Mouse (Mus musculus) forebrain, embryonic 12.5 days (tissue): ENCODE results near the gene Tmem150c. TPM values are rescaled to one million over a fixed set of nuclear protein-coding genes. Genes with fewer than 3 reads are reported as not detected.

Experiments
- ATAC-seq: fragments of 200-750 bp; cut with Nextera tagmentation; 2 replicates; pipeline ENCODE4 v1.8.0; 2017; ENCODE audit warnings: moderate TSS enrichment; ENCODE audit not compliant: low FRiP score
- H3K27ac ChIP-seq: fragments of 300-500 bp; sonication (generic); 2 replicates; pipeline ENCODE4 v1.5.1; 2016; ENCODE audit warnings: mild to moderate bottlenecking
- H3K27me3 ChIP-seq: fragments of 300-500 bp; sonication (generic); 2 replicates; pipeline ENCODE4 v1.6.1; 2016; ENCODE audit warnings: mild to moderate bottlenecking
- H3K36me3 ChIP-seq: fragments of 300-500 bp; sonication (generic); replicated peaks from 2 replicates; pipeline ENCODE4 v1.6.1; 2016; ENCODE audit warnings: mild to moderate bottlenecking
- H3K4me1 ChIP-seq: fragments of 300-500 bp; sonication (generic); 2 replicates; pipeline ENCODE4 v1.6.1; 2016
- H3K4me2 ChIP-seq: fragments of 300-500 bp; sonication (generic); 2 replicates; pipeline ENCODE4 v1.6.1; 2016; ENCODE audit warnings: mild to moderate bottlenecking, moderate library complexity
- H3K4me3 ChIP-seq: fragments of 300-500 bp; sonication (generic); replicated peaks from 2 replicates; pipeline ENCODE4 v1.5.1; 2016; ENCODE audit warnings: mild to moderate bottlenecking
- H3K9ac ChIP-seq: fragments of 300-500 bp; sonication (generic); 2 replicates; pipeline ENCODE4 v1.6.1; 2016; ENCODE audit warnings: mild to moderate bottlenecking
- H3K9me3 ChIP-seq: fragments of 300-500 bp; sonication (generic); 2 replicates; pipeline ENCODE4 v1.6.1; 2016
- WGBS: fragments of 180-500 bp; shearing (Covaris S2); methylation state at CpG from one replicate; pipeline ENCODE4 v1.1.7; 2016; 5-methylcytosine and 5-hydroxymethylcytosine counted together
- polyA plus RNA-seq: library from polyadenylated mRNA; unstranded; fragments of >200 nt; fragmentation: Nextera tagmentation; extraction: Ambion mirVana; gene quantifications from 2 replicates; pipeline ENCODE4 v1.2.1, GENCODE M21; 2016

The Tmem150c gene
- polyA plus RNA-seq, 1 experiment from 2014 or later = 6.3 TPM

DNA sequence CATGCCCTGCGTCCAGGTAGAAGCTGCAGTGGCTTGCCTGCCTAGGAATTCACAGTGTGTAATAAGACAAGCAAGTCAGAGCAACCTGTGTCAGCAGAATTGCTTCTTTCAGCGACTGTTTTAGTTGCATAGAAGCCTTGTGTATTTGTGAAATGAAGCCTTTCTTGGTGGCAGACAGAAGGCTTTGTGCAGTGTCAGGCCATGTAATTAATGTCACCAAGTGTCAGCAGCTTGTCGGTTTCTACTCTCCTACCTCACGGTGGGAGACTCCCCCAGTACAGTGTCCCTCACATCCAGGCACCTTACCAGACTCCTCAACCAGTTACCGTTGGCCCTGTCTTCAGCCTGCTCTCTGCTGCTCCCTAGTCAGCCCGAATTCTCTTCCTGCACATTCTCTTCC lies 100.3 kb downstream of the Tmem150c start:
- H3K4me2 ChIP-seq = no peak overlapping the region
- no peak overlapping the region for H3K4me3 ChIP-seq
- no peak for ATAC-seq
- H3K27me3 ChIP-seq = no peaks in the 10 kb centered on the region
- no peak overlapping the region for H3K9ac ChIP-seq
- H3K4me1 ChIP-seq = peaks cover 17% of the 10 kb centered on the region; the same call in 1 of the 2 replicates
- peak overlapping the region; percentile 38 for H3K27ac ChIP-seq
- no peaks in the 10 kb centered on the region for H3K9me3 ChIP-seq
- peaks cover 41% of the 10 kb centered on the region for H3K36me3 ChIP-seq
- WGBS = 49% methylated on average over 6 of the region's 6 CpGs

- H3K27ac ChIP-seq = 0 out of 2 replicates have a peak overlapping the region, but pooled peaks have one; percentile 38
- H3K27me3 ChIP-seq = no peaks in the 10 kb centered on the region
- peaks cover 17% of the 10 kb centered on the region; the same call in 1 of the 2 replicates for H3K4me1 ChIP-seq
- H3K9ac ChIP-seq = no peak overlapping the region
- no peaks in the 10 kb centered on the region for H3K9me3 ChIP-seq
- no peak overlapping the region for H3K4me2 ChIP-seq
- H3K4me3 ChIP-seq = no peak overlapping the region
- WGBS = 49% methylated on average over 6 of the region's 6 CpGs
- ATAC-seq = no peak
- peaks cover 35% of the 10 kb centered on the region for H3K36me3 ChIP-seq
Measured at GRCm38 (mm10) chr5:100058729-100059128, 100.9 kb downstream of the Tmem150c start.

DNA sequence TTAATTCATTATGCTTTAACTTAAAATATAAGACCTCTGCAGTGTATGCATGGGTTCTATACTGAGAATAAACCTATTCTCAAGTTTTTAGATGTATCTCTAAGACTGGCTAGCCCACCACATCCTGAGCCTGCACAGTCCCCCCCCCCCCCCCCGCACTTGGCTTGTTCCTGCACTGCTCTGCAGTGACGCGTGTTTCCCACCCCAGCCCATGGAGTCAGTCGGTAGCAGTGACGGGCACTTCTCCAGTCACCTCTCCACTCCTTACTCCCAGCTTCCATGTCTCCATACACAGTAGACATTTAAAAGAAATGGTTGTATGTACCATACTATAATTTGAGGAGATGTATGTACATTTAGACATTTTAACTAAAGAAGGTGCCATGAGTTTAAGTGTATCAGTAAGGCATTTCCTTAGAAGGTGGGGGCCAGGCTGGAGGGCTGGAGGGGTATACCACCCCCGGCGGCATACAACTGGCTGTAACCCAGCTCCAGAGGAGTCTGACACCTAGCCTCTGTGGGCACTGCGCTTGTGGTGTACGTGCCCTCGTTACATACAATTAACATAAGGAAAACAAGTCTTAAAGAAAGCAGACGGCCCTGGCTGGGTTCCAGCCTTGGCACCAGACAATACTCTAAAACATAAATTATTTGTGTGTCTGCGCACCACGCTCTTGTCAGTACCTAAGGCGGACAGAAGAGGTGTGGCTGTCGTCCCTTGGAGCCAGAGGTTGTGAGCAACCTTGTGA lies 102.0 kb downstream of the Tmem150c start:
- Histone ChIP-seq H3K4me3 (no peak overlapping the region), H3K9ac (no peak overlapping the region), H3K27ac (0 out of 2 replicates have a peak overlapping the region, but pooled peaks have one; percentile 47), H3K9me3 (no peaks in the 10 kb centered on the region), H3K4me1 (peaks cover 17% of the 10 kb centered on the region; the same call in 1 of the 2 replicates), H3K4me2 (no peak overlapping the region), H3K27me3 (no peaks in the 10 kb centered on the region), H3K36me3 (peaks cover 26% of the 10 kb centered on the region)
- peak; percentile 44; the same call in 1 of the 2 replicates for ATAC-seq
- 73% methylated on average over 14 of the region's 15 CpGs for WGBS

GRCm38 (mm10) chr5:100055866-100056369 lies 103.7 kb downstream of the Tmem150c start:
- Histone ChIP-seq H3K27ac (no peak overlapping the region), H3K9ac (no peak overlapping the region), H3K36me3 (peaks cover 10% of the 10 kb centered on the region), H3K9me3 (no peaks in the 10 kb centered on the region), H3K4me1 (peaks cover 17% of the 10 kb centered on the region; the same call in 1 of the 2 replicates), H3K4me3 (no peak overlapping the region), H3K4me2 (no peak overlapping the region), H3K27me3 (no peaks in the 10 kb centered on the region)
- WGBS = 96% methylated on average over 5 of the region's 5 CpGs
- ATAC-seq = no peak

DNA sequence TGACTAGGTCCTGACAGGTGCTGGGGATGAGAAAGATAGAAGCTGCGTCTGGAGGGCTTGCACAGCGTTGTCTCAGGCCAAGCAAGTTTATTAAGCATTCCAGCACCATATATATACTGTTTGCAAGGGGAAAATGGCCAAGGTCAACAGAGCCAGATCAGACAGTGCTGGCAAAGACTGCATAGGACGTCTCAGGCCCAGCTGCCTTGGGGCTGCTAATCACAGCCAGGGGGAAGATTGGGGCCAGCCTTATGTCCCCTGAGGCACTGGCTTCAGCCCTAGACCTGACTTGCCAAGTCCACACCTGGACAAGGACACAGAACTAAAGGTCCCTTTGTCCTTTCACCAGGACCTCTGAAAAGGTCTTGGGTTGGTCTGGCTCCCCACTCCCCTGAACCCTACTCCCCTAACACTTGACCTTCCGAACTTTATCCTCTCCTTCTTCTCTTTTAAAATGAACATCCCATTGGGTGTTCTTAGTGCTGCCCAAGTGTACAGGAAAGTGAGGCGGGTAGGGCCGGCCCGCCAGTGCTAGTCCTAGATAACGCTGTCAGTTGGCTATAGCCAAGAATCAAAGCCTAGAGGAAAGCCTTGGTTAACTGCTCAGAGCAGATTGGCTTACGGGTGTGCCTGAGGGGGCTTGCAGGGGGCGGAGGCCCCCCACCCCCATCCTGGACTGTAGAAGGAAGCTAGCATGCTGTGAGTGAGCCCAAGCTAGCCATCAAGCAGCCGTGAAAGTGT lies 104.6 kb downstream of the Tmem150c start:
- Histone ChIP-seq H3K4me2 (no peak overlapping the region), H3K9ac (no peak overlapping the region), H3K9me3 (no peaks in the 10 kb centered on the region), H3K27me3 (no peaks in the 10 kb centered on the region), H3K27ac (no peak overlapping the region), H3K4me3 (no peak overlapping the region), H3K4me1 (peaks cover 17% of the 10 kb centered on the region; the same call in 1 of the 2 replicates), H3K36me3 (peaks cover under 1% of the 10 kb centered on the region; the same call in 1 of the 2 replicates)
- no peak for ATAC-seq
- 78% methylated on average over 11 of the region's 11 CpGs for WGBS

DNA sequence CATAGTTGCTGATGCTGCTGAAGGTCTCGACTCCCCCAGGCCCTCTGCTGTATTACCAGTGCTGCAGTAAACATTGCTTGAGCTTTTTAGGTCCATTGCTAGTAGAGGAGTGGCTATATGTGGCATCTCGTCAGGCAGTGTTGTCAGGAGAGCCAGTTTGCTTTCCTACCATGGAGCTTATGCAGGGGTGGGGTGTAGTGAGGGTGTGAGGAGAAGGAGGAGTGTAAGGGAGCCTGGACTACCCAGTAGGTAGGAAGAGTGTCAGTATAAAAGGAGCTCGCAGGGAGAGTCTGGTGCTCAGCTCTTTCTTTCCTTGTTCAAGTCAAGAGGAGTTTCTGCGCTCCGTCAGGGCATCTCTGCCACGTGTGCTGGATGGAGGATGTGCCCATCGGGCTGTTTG lies 106.9 kb downstream of the Tmem150c start:
- Histone ChIP-seq H3K4me3 (no peak overlapping the region), H3K9ac (no peak overlapping the region), H3K27ac (no peak overlapping the region), H3K36me3 (no peaks in the 10 kb centered on the region), H3K4me2 (no peak overlapping the region), H3K27me3 (no peaks in the 10 kb centered on the region), H3K4me1 (peaks cover 14% of the 10 kb centered on the region), H3K9me3 (no peaks in the 10 kb centered on the region)
- no peak for ATAC-seq
- 94% methylated on average over 7 of the region's 7 CpGs for WGBS

- Histone ChIP-seq H3K4me2 (no peak overlapping the region), H3K4me3 (no peak overlapping the region), H3K9ac (no peak overlapping the region), H3K9me3 (no peaks in the 10 kb centered on the region), H3K36me3 (no peaks in the 10 kb centered on the region), H3K27me3 (no peaks in the 10 kb centered on the region), H3K27ac (no peak overlapping the region), H3K4me1 (peaks cover 32% of the 10 kb centered on the region)
- no peak for ATAC-seq
- 89% methylated on average over 3 of the region's 3 CpGs for WGBS
Measured at GRCm38 (mm10) chr5:100049904-100050303, 109.7 kb downstream of the Tmem150c start.

DNA sequence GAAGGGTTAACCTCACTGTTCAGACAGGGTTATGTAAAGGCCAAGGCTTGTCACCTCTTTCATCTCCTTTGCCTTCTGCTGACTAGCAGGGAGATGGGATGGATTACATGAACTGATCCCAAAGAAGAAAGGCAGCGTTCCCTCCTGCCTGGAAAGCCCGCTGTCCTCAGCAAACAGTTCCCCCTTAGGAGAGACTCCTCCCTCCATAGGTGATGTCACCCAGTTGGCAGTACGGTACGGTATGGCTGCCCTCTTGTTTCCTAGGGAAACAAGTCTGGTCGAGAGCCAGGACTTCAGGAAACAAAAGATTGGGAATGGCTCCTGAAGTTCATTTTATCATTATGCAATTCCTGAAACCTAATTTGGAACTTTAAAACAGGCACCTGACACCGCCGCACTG lies 111.7 kb downstream of the Tmem150c start:
- Histone ChIP-seq H3K36me3 (no peaks in the 10 kb centered on the region), H3K27ac (peak overlapping the region; percentile 64; the same call in 1 of the 2 replicates), H3K9ac (no peak overlapping the region), H3K4me3 (no peak overlapping the region), H3K9me3 (no peaks in the 10 kb centered on the region), H3K4me2 (no peak overlapping the region), H3K4me1 (peaks cover 41% of the 10 kb centered on the region), H3K27me3 (no peaks in the 10 kb centered on the region)
- ATAC-seq = no peak; the same call in 1 of the 2 replicates
- 40% methylated on average over 7 of the region's 7 CpGs for whole genome bisulfite sequencing

DNA sequence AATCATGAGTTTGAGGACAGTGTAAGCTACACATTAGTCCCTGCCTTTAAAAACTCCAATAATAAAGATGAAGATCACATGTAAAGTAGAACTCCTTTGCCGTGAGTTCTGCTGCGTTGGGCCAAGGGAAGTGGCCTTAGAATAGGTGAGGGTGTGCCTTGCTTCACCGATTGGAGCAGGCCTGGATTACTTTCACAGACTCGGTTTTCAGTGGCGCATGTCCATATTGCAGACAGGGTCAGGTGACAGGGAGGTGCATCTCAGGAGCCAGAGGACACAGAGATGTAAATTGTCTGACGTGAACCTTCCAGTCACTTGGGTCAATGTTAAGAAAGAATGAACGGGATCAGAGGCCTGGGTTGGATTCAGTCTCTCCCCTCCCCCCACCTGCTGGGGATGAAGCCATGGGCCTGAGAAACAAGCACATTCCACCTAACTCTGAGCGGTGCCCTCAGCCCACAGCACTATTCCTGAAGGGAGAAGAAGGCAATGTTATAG lies 112.4 kb downstream of the Tmem150c start:
- no peak overlapping the region for H3K4me3 ChIP-seq
- H3K9ac ChIP-seq = no peak overlapping the region
- H3K4me2 ChIP-seq = no peak overlapping the region
- WGBS = 44% methylated on average over 8 of the region's 8 CpGs
- H3K27me3 ChIP-seq = no peaks in the 10 kb centered on the region
- H3K4me1 ChIP-seq = peaks cover 41% of the 10 kb centered on the region
- H3K36me3 ChIP-seq = no peaks in the 10 kb centered on the region
- no peak overlapping the region for H3K27ac ChIP-seq
- peak; percentile 52; the same call in 1 of the 2 replicates for ATAC-seq
- no peaks in the 10 kb centered on the region for H3K9me3 ChIP-seq

GRCm38 (mm10) chr5:100046096-100046495 lies 113.5 kb downstream of the Tmem150c start:
- no peaks in the 10 kb centered on the region for H3K36me3 ChIP-seq
- no peaks in the 10 kb centered on the region for H3K9me3 ChIP-seq
- H3K27ac ChIP-seq = no peak overlapping the region
- no peak for ATAC-seq
- H3K9ac ChIP-seq = no peak overlapping the region
- H3K27me3 ChIP-seq = no peaks in the 10 kb centered on the region
- peaks cover 46% of the 10 kb centered on the region for H3K4me1 ChIP-seq
- H3K4me3 ChIP-seq = no peak overlapping the region
- H3K4me2 ChIP-seq = no peak overlapping the region
- 87% methylated on average over 3 of the region's 3 CpGs for WGBS

- H3K4me2 ChIP-seq = no peak overlapping the region
- ATAC-seq = no peak
- H3K4me1 ChIP-seq = peaks cover 54% of the 10 kb centered on the region
- H3K9me3 ChIP-seq = no peaks in the 10 kb centered on the region
- no peak overlapping the region for H3K9ac ChIP-seq
- 84% methylated on average over 5 of the region's 5 CpGs for WGBS
- H3K36me3 ChIP-seq = no peaks in the 10 kb centered on the region
- H3K27me3 ChIP-seq = no peaks in the 10 kb centered on the region
- H3K27ac ChIP-seq = no peak overlapping the region
- H3K4me3 ChIP-seq = no peak overlapping the region
Measured at GRCm38 (mm10) chr5:100044621-100045020, 115.0 kb downstream of the Tmem150c start.

DNA sequence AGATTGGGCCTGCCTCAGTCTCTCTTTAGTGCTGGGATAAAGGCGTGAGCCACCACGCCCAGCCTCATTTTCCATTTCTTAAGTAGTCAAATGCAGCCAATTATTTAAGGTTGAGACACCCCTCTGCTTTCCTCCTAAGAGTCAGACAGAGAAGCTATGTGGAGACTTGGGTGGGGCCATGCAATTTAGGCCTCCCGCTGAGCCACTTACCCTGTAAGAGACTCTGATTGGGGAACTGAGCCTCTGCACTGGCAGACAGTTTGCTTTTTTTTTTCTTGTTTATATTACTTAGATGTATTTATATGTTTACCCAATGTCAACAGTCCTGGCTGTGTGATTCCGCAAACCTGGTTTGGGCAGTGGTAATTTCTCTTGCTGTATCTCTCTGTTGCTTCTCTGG lies 115.6 kb downstream of the Tmem150c start:
- H3K4me3 ChIP-seq = no peak overlapping the region
- no peak overlapping the region for H3K4me2 ChIP-seq
- H3K27ac ChIP-seq = no peak overlapping the region
- WGBS = 79% methylated on average over 4 of the region's 4 CpGs
- no peaks in the 10 kb centered on the region for H3K9me3 ChIP-seq
- H3K9ac ChIP-seq = no peak overlapping the region
- H3K36me3 ChIP-seq = no peaks in the 10 kb centered on the region
- peaks cover 54% of the 10 kb centered on the region for H3K4me1 ChIP-seq
- H3K27me3 ChIP-seq = no peaks in the 10 kb centered on the region
- no peak for ATAC-seq
